Mouse (Mus musculus): ENCODE results near the gene Foxc2.

GRCm38 (mm10) chr8:121122368-121122767, 6.4 kb downstream of the Foxc2 start:
- no peak for TF ChIP-seq POLR2A (IDR thresholded peaks at IDR 0.05; ENCODE audit: low read depth, low read length)
- TF ChIP-seq CTCF (IDR thresholded peaks at IDR 0.05; ENCODE audit: borderline replicate concordance, insufficient read depth, low read length), result no peak

Data from embryonic fibroblast, embryonic 13.5 days (primary cell).